Mouse (Mus musculus) lung, postnatal 36 days (tissue): ENCODE results near the gene Rtn2.

Experiments used
- DNase-seq: peaks from one replicate; pipeline ENCODE4 v3.0.0; 2022; ENCODE audit warnings: mixed read lengths

Gene Rtn2

GRCm38 (mm10) chr7:19302264-19303045 lies 20.0 kb downstream of the Rtn2 start:
- no peak for DNase-seq

- DNase-seq = no peak
Observed at GRCm38 (mm10) chr7:19303046-19303305, 20.6 kb downstream of the Rtn2 start.

- DNase-seq = peak; percentile 86
Observed at GRCm38 (mm10) chr7:19303770-19304169, 21.3 kb downstream of the Rtn2 start.

GRCm38 (mm10) chr7:19304501-19305412 lies 22.3 kb downstream of the Rtn2 start:
- DNase-seq = no peak

- no peak for DNase-seq
Observed at GRCm38 (mm10) chr7:19305413-19305735, 22.9 kb downstream of the Rtn2 start.

GRCm38 (mm10) chr7:19305796-19306765 lies 23.7 kb downstream of the Rtn2 start:
- DNase-seq = no peak

GRCm38 (mm10) chr7:19306819-19307738 lies 24.7 kb downstream of the Rtn2 start:
- no peak for DNase-seq

GRCm38 (mm10) chr7:19307739-19308453 lies 25.5 kb downstream of the Rtn2 start:
- peak; percentile 92 for DNase-seq

- peak; percentile 98 for DNase-seq
Observed at GRCm38 (mm10) chr7:19308454-19309277, 26.2 kb downstream of the Rtn2 start.

- no peak for DNase-seq
Observed at GRCm38 (mm10) chr7:19309278-19309883, 27.0 kb downstream of the Rtn2 start.

GRCm38 (mm10) chr7:19309884-19310641 lies 27.6 kb downstream of the Rtn2 start, which contains the start of gene Fosb:
Fosb (minus strand) TSS chr7:19310051.
- peak; percentile 98 for DNase-seq

- DNase-seq = no peak
Observed at GRCm38 (mm10) chr7:19311991-19312390, 29.6 kb downstream of the Rtn2 start.

- DNase-seq = no peak
Observed at GRCm38 (mm10) chr7:19314033-19314432, 31.6 kb downstream of the Rtn2 start.

- peak; percentile 72 for DNase-seq
Observed at GRCm38 (mm10) chr7:19316451-19317161, 34.2 kb downstream of the Rtn2 start.

- no peak for DNase-seq
Observed at GRCm38 (mm10) chr7:19318201-19318600, 35.8 kb downstream of the Rtn2 start.

GRCm38 (mm10) chr7:19318676-19319075 lies 36.3 kb downstream of the Rtn2 start:
- no peak for DNase-seq

GRCm38 (mm10) chr7:19319458-19319857 lies 37.0 kb downstream of the Rtn2 start:
- no peak for DNase-seq

GRCm38 (mm10) chr7:19319906-19320305 lies 37.5 kb downstream of the Rtn2 start:
- peak; percentile 99 for DNase-seq
